Mouse (Mus musculus): ENCODE data around the gene Tmub2.
A peak's percentile ranks its signal among the peaks of the same experiment; 100 is the strongest.
"Not testable (repeated sequence)": the region's sequence is repeated elsewhere in the genome, so short reads cannot be mapped to it uniquely, and the experiment has no call there.

Tmub2 gene

GRCm38 (mm10) chr11:102280267-102280666 lies 4.5 kb upstream of the Tmub2 start:
- DNase-seq, result not testable (repeated sequence)

DNA sequence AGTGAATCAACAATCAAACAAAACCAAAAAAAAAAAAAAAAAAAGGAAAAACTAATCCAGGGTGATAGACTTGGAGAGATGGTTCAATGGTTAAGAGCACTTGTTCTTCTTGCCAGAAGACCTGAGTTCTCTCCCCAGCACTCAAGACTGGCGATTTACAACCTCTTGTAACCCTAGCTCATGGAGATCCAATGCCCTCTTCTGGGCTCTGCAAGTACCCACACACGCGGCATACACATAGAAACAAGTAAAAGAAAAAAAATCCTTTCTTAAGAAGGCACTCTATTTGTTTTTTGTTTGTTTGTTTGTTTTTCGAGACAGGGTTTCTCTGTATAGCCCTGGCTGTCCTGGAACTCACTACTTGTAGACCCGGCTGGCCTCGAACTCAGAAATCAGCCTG lies 809 bp upstream of the Tmub2 start:
- no peak for DNase-seq

DNA sequence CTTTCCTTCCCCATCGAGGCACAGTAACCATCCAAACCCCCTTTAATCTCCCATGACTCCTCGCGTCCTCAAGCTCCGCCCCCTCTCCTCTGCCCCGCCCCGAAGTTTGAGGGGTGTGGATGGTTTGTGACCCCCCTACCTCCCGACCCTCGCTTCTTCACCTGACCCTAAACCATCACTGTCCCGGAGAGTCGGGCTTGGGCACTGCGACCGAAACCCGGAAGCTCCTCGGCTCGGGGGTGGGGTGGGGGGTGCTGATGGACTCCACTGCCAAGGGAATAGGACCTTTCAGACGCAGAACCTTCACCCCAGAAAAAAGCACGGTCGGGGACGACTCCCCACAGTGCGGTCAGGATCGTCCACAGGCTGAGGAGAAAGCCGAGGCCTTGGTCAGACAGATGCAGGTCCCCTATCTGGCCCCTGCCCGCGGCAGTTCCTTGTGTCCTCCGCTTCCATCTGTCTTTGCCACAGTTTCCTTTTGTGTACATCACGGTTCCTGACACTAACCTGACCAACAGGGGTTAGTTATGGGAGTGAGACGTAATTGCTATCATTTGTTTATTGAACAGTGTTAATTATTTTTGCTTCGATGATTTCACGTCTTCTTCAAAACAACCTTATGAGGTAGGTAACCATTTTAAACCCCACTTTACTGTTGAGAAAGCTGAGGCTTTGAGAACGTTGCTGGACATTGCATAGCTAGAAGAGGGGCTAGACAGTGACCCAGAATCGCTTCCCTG lies 534 bp downstream of the Tmub2 start:
- DNase-seq, result no peak

GRCm38 (mm10) chr11:102287485-102287884 lies 2.8 kb downstream of the Tmub2 start:
- DNase-seq, result no peak

DNA sequence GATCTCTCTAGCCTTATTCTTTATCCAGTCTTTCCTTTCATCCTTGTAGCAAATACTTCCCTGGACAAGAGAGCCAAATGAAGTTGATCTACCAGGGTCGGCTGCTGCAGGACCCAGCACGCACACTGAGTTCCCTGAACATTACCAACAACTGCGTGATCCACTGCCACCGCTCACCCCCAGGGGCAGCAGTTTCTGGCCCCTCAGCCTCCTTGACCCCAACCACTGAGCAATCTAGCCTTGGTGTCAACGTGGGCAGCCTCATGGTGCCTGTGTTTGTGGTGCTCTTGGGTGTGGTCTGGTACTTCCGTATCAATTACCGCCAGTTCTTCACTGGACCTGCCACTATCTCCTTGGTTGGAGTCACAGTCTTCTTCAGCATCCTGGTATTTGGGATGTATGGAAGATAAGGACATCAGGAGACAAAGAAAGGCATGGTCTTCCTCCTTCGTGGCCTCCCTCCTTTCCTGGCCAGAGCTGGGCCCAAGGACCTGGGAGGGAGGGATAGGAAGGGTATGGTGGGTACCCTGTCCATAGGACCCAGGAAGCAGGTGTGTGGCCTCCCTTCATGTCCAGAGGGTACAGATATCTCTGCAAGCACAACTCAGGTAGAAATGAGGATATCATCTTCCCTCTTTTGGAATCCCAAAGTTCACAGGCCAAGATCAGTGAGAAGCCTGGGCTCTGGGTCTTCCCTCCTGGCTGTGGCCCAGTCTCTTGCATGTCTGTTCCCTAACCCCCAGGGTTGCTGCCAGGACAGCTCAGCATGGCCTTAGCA lies 3.5 kb downstream of the Tmub2 start:
- no peak for DNase-seq

- DNase-seq, result no peak
Observed at GRCm38 (mm10) chr11:102288913-102289312, 4.2 kb downstream of the Tmub2 start.

- no peak for DNase-seq
Observed at GRCm38 (mm10) chr11:102289511-102290100, 4.9 kb downstream of the Tmub2 start.

GRCm38 (mm10) chr11:102290141-102290540 lies 5.4 kb downstream of the Tmub2 start:
- no peak for DNase-seq

- DNase-seq, result no peak
Observed at GRCm38 (mm10) chr11:102291051-102291535, 6.4 kb downstream of the Tmub2 start.

DNA sequence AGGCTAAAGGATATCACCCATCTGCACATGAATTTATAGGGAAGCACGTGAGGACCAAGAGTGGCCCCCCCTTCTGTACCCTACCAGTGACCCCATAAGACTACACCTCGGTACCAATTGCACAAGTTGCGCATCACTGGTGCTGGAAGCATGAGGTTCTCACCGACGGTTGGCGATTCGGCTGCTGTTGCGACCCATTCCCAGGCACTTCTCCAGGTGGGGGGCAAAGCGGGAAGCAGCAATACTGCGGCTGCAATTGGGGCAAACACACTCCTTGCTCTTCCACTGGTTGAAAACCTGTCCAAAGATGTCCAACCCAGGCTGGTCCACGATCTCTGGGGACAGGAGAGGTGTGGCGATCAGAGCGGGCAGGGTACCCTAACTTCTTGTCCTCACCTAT lies 9.2 kb downstream of the Tmub2 start:
- no peak for DNase-seq

- no peak for DNase-seq
Observed at GRCm38 (mm10) chr11:102294416-102294815, 9.7 kb downstream of the Tmub2 start.

DNA sequence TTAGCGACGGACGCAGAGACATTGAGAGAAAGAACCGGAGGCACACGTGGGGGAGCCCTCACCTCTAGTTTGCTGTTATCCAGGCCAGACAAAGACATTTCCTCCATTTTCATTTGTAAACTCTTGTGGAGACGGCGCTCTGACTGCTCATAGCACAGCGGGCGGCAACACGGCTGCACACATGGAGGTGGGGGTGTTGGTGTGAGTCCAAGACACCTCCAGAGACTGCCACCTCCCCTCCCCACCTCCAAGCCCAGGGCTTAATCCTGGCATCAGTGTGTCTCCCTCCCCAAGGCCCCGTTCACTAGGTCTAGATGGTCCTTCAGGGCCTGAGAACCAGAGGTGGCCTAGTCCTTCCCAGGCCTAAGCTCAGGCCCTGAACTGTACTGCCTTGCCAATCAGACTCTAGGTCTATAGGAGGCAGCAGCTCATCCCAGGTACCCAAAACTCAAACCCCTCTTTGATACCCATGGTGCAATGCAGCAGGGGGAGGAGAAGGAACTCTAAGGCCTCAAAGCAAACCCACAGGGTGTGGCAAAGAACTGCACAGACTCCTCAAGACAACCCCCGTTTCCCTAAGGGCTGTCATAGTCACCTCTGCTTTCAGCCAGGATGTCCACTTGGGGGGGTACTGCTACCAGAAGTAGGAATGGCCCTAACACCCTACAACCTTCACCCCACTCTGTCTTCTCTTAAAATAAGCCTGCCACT lies 10.3 kb downstream of the Tmub2 start:
- no peak for DNase-seq

- DNase-seq, result no peak
Observed at GRCm38 (mm10) chr11:102295598-102296471, 11.1 kb downstream of the Tmub2 start.

DNA sequence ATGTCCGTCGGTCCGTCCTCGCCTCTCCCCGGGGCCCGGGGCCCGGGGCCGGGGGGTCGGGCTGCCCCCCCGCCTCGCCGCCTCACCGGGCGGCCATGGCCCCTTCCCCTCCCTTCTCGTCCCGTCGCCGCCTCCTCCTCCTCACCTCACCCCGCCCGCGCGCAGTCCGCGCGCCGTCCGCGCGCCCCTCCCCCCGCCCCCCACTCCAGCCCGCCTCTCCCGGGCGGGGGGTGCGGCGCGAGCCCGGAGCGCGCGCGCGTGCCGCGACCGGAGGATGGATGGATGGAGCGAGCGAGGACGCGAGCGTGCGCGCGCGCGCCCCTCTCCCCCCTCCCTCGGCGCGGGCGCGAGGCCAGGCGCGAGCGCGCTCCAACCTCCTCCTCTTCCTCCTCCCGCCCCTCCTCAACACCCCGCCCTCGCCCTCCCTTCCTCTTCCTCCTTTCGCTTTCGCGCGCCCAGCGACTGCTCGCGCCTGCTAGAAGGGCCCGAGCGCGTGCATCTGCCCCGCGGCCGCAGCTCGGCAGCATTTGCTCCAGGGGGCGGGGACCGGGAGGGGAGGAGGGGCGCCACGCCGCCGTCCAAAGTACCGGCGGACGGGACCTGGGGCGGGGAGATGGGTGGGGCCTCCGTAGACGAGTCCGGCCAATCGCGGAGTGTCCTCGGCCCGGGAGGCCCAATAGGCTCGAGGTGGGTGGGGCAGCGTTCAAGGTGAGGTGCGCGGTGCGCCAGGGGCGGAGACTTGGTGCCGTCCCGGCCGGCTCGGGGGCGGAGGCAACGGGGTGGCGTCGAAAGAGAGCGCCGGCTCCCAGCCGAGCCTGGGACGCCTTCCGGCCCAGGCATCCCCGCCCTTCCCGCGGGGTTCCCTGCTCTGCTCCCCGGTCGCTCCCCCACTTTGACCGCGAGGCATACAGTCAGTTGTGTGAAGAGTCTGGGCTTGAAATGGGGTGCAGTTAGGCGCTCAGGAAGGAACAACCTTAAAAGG lies 12.1 kb downstream of the Tmub2 start, which contains the start of gene Atxn7l3:
Atxn7l3 (minus strand) TSS at position 141 of the 982 bp plus-strand sequence.
- peak; percentile 99 for DNase-seq

DNA sequence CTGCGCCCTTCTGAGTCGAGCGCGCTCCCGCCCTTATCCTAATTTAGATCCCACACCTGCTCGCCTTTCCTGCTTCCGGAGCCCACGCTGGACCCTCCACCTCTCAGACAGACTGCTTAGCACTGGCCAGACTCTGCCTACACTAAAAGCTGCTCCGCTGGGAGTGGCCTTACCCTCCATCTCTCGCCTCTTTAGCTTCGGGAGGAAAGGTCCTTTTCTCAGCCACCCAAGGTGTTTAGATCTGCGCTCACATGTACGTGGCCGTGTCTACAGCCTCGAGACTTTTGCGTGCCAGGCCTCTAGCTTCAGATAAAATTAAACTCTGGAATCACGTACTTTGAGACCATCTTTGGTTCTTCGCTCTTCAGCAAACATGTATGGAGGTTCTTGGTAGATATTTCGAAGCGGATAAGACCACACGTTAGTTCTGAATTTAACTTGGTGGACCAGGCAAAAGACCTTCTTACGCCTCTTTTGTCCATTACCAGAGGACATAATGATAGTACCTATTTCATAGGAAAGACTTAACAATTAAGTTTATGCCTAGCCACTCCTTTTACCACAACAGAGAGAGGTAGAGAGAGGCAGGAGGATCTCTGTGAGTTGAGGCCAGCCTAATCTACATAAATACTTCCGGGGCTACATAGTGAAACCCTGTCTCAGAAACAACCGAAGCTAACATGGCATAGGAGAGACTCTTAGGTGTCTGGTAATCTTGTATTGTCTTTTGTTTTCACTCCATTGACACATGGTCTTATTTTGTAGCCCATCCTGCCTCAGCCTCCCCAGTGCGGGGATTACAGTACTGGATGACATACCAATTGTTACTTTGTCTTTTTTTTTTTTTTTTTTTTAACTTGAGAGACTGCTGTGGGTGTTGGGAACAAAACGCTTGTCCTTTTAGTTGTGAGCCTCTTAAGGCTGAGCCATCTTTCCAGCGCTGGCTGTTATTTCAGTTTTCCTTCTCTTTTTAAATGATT lies 13.1 kb downstream of the Tmub2 start:
- DNase-seq, result no peak

GRCm38 (mm10) chr11:102299839-102300238 lies 15.1 kb downstream of the Tmub2 start:
- DNase-seq, result no peak

DNA sequence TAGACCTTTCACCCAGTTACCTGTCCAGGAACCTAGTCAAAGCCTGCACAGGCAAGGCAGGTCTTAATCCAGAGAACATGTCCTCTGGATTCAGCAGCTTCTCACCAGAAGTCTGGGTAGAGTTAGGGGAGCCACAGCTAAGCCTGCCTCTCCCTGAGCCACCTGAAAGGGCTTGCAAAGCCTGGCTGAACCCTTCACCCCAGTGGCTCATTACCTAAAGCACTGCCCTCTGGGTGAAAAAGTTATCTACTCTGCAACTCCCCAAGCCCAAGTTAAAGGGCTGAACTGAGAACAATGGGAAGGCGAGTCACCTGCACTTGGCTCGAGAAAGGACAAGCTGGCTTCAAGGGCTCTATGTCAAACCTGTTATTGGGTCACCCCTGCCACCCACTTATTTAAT lies 19.4 kb downstream of the Tmub2 start:
- no peak for DNase-seq

DNA sequence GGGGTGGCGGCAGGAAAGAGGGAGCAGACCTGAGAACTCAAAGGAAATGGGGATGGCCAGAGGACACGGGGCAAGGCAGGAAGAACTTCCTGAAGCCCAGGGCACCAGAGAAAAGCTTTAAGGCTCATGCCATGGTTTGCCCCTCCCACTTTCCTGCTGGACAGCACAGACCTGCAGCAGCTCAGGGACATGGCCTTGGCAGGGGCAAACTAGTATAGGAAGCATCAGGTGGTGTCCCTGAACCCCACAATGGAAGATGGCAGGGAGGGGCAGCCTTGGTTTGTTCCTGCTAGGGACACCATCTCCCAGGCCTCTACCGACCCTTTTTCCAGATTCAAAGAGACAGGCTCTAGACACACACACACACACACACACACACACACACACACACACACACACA lies 20.6 kb downstream of the Tmub2 start:
- no peak for DNase-seq

DNA sequence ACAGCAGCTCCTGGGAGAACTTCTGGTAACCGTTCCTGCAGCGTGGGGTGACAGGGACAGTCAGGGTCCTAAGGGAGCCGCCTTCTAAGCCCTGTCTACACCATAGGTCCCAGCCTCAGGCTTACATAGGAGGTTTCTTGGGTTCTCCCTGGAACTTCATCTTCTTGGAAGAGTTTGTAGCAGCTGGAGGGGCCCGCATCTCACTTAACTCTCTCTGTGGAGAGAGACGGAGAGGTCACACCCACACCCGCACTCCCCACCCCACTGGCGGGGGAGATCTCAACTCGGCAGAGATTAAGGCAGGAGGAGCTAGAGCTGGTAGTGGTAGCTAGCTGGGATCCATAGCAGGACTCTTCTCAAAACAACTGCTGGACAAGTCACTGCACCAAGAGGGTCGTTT lies 23.4 kb downstream of the Tmub2 start:
- DNase-seq, result no peak
